Mouse (Mus musculus) forebrain, embryonic 12.5 days (tissue): ENCODE data around the gene Vps52. TPM values are rescaled to one million over a fixed set of nuclear protein-coding genes. Genes with fewer than 3 reads are reported as not detected.

Source experiments
- ATAC-seq: fragments of 200-750 bp; cut with Nextera tagmentation; 2 replicates; pipeline ENCODE4 v1.8.0; 2017; ENCODE audit warnings: moderate TSS enrichment; ENCODE audit not compliant: low FRiP score
- H3K27ac ChIP-seq: fragments of 300-500 bp; sonication (generic); 2 replicates; pipeline ENCODE4 v1.5.1; 2016; ENCODE audit warnings: mild to moderate bottlenecking
- H3K27me3 ChIP-seq: fragments of 300-500 bp; sonication (generic); 2 replicates; pipeline ENCODE4 v1.6.1; 2016; ENCODE audit warnings: mild to moderate bottlenecking
- H3K36me3 ChIP-seq: fragments of 300-500 bp; sonication (generic); replicated peaks from 2 replicates; pipeline ENCODE4 v1.6.1; 2016; ENCODE audit warnings: mild to moderate bottlenecking
- H3K4me1 ChIP-seq: fragments of 300-500 bp; sonication (generic); 2 replicates; pipeline ENCODE4 v1.6.1; 2016
- H3K4me2 ChIP-seq: fragments of 300-500 bp; sonication (generic); 2 replicates; pipeline ENCODE4 v1.6.1; 2016; ENCODE audit warnings: mild to moderate bottlenecking, moderate library complexity
- H3K4me3 ChIP-seq: fragments of 300-500 bp; sonication (generic); replicated peaks from 2 replicates; pipeline ENCODE4 v1.5.1; 2016; ENCODE audit warnings: mild to moderate bottlenecking
- H3K9ac ChIP-seq: fragments of 300-500 bp; sonication (generic); 2 replicates; pipeline ENCODE4 v1.6.1; 2016; ENCODE audit warnings: mild to moderate bottlenecking
- H3K9me3 ChIP-seq: fragments of 300-500 bp; sonication (generic); 2 replicates; pipeline ENCODE4 v1.6.1; 2016
- WGBS: fragments of 180-500 bp; shearing (Covaris S2); methylation state at CpG from one replicate; pipeline ENCODE4 v1.1.7; 2016; 5-methylcytosine and 5-hydroxymethylcytosine counted together
- polyA plus RNA-seq: library from polyadenylated mRNA; unstranded; fragments of >200 nt; fragmentation: Nextera tagmentation; extraction: Ambion mirVana; gene quantifications from 2 replicates; pipeline ENCODE4 v1.2.1, GENCODE M21; 2016

Gene Vps52
- polyA plus RNA-seq, 1 experiment from 2014 or later: 58.4 TPM

DNA sequence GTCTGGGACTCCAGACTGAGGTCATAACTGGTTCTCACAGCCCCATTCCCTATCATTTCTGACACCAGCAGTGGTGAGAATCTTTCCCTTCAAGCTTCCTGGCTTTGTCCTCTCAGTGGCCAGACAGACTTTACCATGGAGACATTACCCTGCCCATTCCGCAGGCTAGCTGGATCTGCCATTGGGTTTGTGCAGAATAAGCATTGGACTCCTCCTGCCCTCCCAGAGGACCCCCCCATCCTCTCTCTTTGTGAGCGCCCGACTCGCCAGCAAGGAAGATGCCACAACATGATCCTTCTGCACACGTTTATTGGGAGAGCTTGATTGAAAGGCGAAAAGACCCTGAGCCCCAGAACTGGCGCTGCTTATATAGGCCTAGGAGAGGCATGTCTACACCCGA lies 57.8 kb downstream of the Vps52 start:
- no peak overlapping the region for H3K9ac ChIP-seq
- peaks cover 11% of the 10 kb centered on the region for H3K36me3 ChIP-seq
- H3K4me3 ChIP-seq: no peak overlapping the region
- WGBS: 95% methylated on average over 8 of the region's 8 CpGs
- no peaks in the 10 kb centered on the region for H3K9me3 ChIP-seq
- H3K27ac ChIP-seq: no peak overlapping the region
- ATAC-seq: no peak
- H3K27me3 ChIP-seq: no peaks in the 10 kb centered on the region
- no peak overlapping the region for H3K4me2 ChIP-seq
- H3K4me1 ChIP-seq: no peaks in the 10 kb centered on the region

Other genes starting within 250 kb of the Vps52 start
- gene March2, start 237.1 kb upstream of the Vps52 start, polyA plus RNA-seq: 42.4 and 48.7 TPM in 2 replicates
- 377 and 388 TPM in 2 replicates for gene Rab11b, start 195.3 kb upstream of the Vps52 start, polyA plus RNA-seq
- gene Angptl4, start 174.0 kb upstream of the Vps52 start, polyA plus RNA-seq: 11.4 and 13.3 TPM in 2 replicates
- 27.3 and 27.8 TPM in 2 replicates for gene Kank3, start 145.3 kb upstream of the Vps52 start, polyA plus RNA-seq
- gene Rps28, start 131.2 kb upstream of the Vps52 start, polyA plus RNA-seq: 686 and 713 TPM in 2 replicates
- gene Ndufa7, start 131.2 kb upstream of the Vps52 start, polyA plus RNA-seq: 371 and 397 TPM in 2 replicates
- gene Cd320, start 112.7 kb upstream of the Vps52 start, polyA plus RNA-seq: 54.7 and 55.1 TPM in 2 replicates
- gene Gm7029, start 82.0 kb upstream of the Vps52 start, polyA plus RNA-seq: not detected in 2 replicates
- 5.4 and 7.4 TPM in 2 replicates for gene Kifc1, start 65.2 kb upstream of the Vps52 start, polyA plus RNA-seq
- not detected in 2 replicates for gene Platr17, start 50.7 kb upstream of the Vps52 start, polyA plus RNA-seq
- gene Daxx, start 46.4 kb upstream of the Vps52 start, polyA plus RNA-seq: 67.9 and 68.2 TPM in 2 replicates
- 16.1 and 19.5 TPM in 2 replicates for gene Tapbp, start 39.9 kb upstream of the Vps52 start, polyA plus RNA-seq
- 23.1 and 23.5 TPM in 2 replicates for gene Zbtb22, start 39.9 kb upstream of the Vps52 start, polyA plus RNA-seq
- gene Rgl2, start 26.3 kb upstream of the Vps52 start, polyA plus RNA-seq: 53.7 and 55.9 TPM in 2 replicates
- 198 and 201 TPM in 2 replicates for gene Pfdn6, start 15.5 kb upstream of the Vps52 start, polyA plus RNA-seq
- gene Wdr46, start 15.2 kb upstream of the Vps52 start, polyA plus RNA-seq: 40.1 and 41.9 TPM in 2 replicates
- 5.0 and 7.1 TPM in 2 replicates for gene B3galt4, start 4.3 kb upstream of the Vps52 start, polyA plus RNA-seq
- gene Rps18, start 189 bp downstream of the Vps52 start, polyA plus RNA-seq: 934 and 1,034 TPM in 2 replicates
- gene H2-K1, start 44.5 kb downstream of the Vps52 start, polyA plus RNA-seq: 23.3 and 28.2 TPM in 2 replicates
- gene Ring1, start 68.9 kb downstream of the Vps52 start, polyA plus RNA-seq: 19.1 and 23.6 TPM in 2 replicates
- 92.8 and 103 TPM in 2 replicates for gene H2-Ke6, start 72.2 kb downstream of the Vps52 start, polyA plus RNA-seq
- gene Slc39a7, start 75.9 kb downstream of the Vps52 start, polyA plus RNA-seq: 160 and 166 TPM in 2 replicates
- 54.8 and 59.5 TPM in 2 replicates for gene Rxrb, start 76.0 kb downstream of the Vps52 start, polyA plus RNA-seq
- 1.4 and 2.5 TPM in 2 replicates for gene Col11a2, start 83.6 kb downstream of the Vps52 start, polyA plus RNA-seq
- gene H2-Oa, start 136.5 kb downstream of the Vps52 start, polyA plus RNA-seq: 0.27 and 0.41 TPM in 2 replicates
- gene H2-DMa, start 163.7 kb downstream of the Vps52 start, polyA plus RNA-seq: 9.1 and 9.6 TPM in 2 replicates
- 138 and 146 TPM in 2 replicates for gene Brd2, start 166.8 kb downstream of the Vps52 start, polyA plus RNA-seq
- not detected in 2 replicates for gene H2-DMb2, start 187.5 kb downstream of the Vps52 start, polyA plus RNA-seq
- 0.38 and 0.69 TPM in 2 replicates for gene H2-DMb1, start 197.3 kb downstream of the Vps52 start, polyA plus RNA-seq
- 1.3 and 2.2 TPM in 2 replicates for gene Tap1, start 231.7 kb downstream of the Vps52 start, polyA plus RNA-seq
- 0.78 and 1.1 TPM in 2 replicates for gene Psmb9, start 232.0 kb downstream of the Vps52 start, polyA plus RNA-seq
- 0.53 and 1.7 TPM in 2 replicates for gene Psmb8, start 241.9 kb downstream of the Vps52 start, polyA plus RNA-seq
- gene Tap2, start 247.7 kb downstream of the Vps52 start, polyA plus RNA-seq: 0.47 and 1.1 TPM in 2 replicates